ENCODE assay signal across 18 mouse cellular contexts in the genomic region with DNA sequence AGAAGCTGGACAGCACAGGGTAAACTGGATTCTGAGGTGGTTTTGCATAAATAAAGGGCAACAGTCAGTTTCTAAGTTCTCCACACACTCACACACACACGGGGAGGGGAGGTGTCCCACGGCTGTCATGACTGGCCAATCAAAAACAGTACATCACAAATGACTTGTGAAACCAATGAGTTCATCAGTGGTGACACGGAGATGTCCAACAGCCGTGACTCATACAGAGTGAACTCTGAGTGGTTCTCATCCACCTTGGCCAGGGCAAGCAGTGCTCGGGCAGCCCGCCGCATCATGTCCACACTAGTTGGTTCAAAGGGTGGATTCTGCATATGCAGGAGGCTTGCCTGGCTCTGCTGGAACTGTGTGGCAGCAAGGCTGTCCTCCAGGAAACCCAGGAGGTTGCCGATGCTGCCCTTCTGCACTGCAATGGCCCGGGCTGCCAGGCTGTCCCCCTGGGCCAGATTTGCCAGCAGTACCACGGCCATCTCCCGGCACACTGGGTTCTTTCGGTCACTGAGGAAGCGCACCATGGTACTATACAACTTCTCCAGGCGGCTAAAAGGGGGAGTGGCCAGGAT. TPM values are rescaled to one million over a fixed set of nuclear protein-coding genes. Genes with fewer than 3 reads are reported as not detected.
A peak's percentile ranks its signal among the peaks of the same experiment; 100 is the strongest.
DNase-seq lines count a peak whose midpoint lies in the region; ATAC-seq lines count a peak whose summit lies in the region.
"Had no signal": no experiment of that assay in that cellular context is flagged by ENCODE, and none has a peak within 500 bp of the region (broad histone marks: within the 10 kb centered on the region; RNA-seq: fewer than 3 reads in every experiment).

No protein-coding gene starts in this region.

- H3K36me3 ChIP-seq in hindbrain, embryonic 16.5 days (ENCODE audit: control insufficient read depth, insufficient read depth, low read length) = peaks cover 21% of the 10 kb centered on the region
- peaks cover 80% of the 10 kb centered on the region for H3K36me3 ChIP-seq in hindbrain, embryonic 10.5 days
- peaks cover 45% of the 10 kb centered on the region for H3K36me3 ChIP-seq in midbrain, embryonic 11.5 days (ENCODE audit: control insufficient read depth, insufficient read depth, low read length)

- H3K27ac ChIP-seq in hindbrain, embryonic 16.5 days (ENCODE audit: low read depth, low read length) = 0 out of 2 replicates have a peak overlapping the region, but pooled peaks have one; percentile 4
- no peak overlapping the region for H3K27ac ChIP-seq in hindbrain, embryonic 10.5 days
- H3K27ac ChIP-seq in midbrain, embryonic 11.5 days (ENCODE audit: low read depth, low read length) = no peak overlapping the region
- H3K27ac ChIP-seq: embryonic facial prominence, embryonic 13.5 days; forebrain, embryonic 10.5 days; limb, embryonic 10.5 days; macrophage; neural tube, embryonic 13.5 days had no signal

- no peak overlapping the region for H3K4me2 ChIP-seq in hindbrain, embryonic 16.5 days (ENCODE audit: low read length)
- no peak overlapping the region for H3K4me2 ChIP-seq in midbrain, embryonic 11.5 days
- H3K4me2 ChIP-seq: embryonic facial prominence, embryonic 13.5 days; heart, embryonic 12.5 days; neural tube, embryonic 13.5 days had no signal

- H3K4me3 ChIP-seq in hindbrain, embryonic 16.5 days (ENCODE audit: low read length) = no peak overlapping the region
- H3K4me3 ChIP-seq in hindbrain, embryonic 10.5 days = no peak overlapping the region
- no peak overlapping the region for H3K4me3 ChIP-seq in midbrain, embryonic 11.5 days (ENCODE audit: low read depth, low read length)
- H3K4me3 ChIP-seq: embryonic facial prominence, embryonic 13.5 days; forebrain, embryonic 10.5 days; heart, embryonic 12.5 days; limb, embryonic 10.5 days; neural tube, embryonic 13.5 days had no signal

- no peaks in the 10 kb centered on the region; the same call in 1 of the 2 replicates for H3K4me1 ChIP-seq in hindbrain, embryonic 16.5 days (ENCODE audit: control insufficient read depth, insufficient read depth, low read depth, low read length)
- peaks cover 26% of the 10 kb centered on the region for H3K4me1 ChIP-seq in hindbrain, embryonic 10.5 days (replicated peaks)
- peaks cover 15% of the 10 kb centered on the region for H3K4me1 ChIP-seq in midbrain, embryonic 11.5 days (ENCODE audit: control insufficient read depth, insufficient read depth, low read length)

- H3K9me3 ChIP-seq in hindbrain, embryonic 16.5 days (ENCODE audit: control insufficient read depth, low read length) = no peaks in the 10 kb centered on the region
- H3K9me3 ChIP-seq in hindbrain, embryonic 10.5 days = no peaks in the 10 kb centered on the region
- H3K9me3 ChIP-seq in midbrain, embryonic 11.5 days (ENCODE audit: control insufficient read depth, low read length) = no peaks in the 10 kb centered on the region
- H3K9me3 ChIP-seq: embryonic facial prominence, embryonic 13.5 days; forebrain, embryonic 10.5 days; heart, embryonic 12.5 days; limb, embryonic 10.5 days; neural tube, embryonic 13.5 days had no signal

- H3K9ac ChIP-seq in hindbrain, embryonic 16.5 days (ENCODE audit: low read depth, low read length) = no peak overlapping the region
- H3K9ac ChIP-seq in midbrain, embryonic 11.5 days (ENCODE audit: low read length) = no peak overlapping the region
- H3K9ac ChIP-seq: embryonic facial prominence, embryonic 13.5 days; heart, embryonic 12.5 days; neural tube, embryonic 13.5 days had no signal

- WGBS in hindbrain, embryonic 16.5 days = 83% methylated on average over 14 of the region's 14 CpGs
- 91% methylated on average over 14 of the region's 14 CpGs for whole genome bisulfite sequencing in hindbrain, embryonic 10.5 days
- WGBS in midbrain, embryonic 11.5 days = 90% methylated on average over 14 of the region's 14 CpGs

- no peak for ATAC-seq in hindbrain, embryonic 16.5 days
- ATAC-seq in granulocyte monocyte progenitor cell, adult 5-6 weeks (replicated peaks; ENCODE audit: poor library complexity, severe bottlenecking) = peak; percentile 21; the same call in 1 of the 2 replicates
- ATAC-seq in inflammation-experienced regulatory T-cells, adult 6 months = no peak
- ATAC-seq in midbrain, embryonic 11.5 days (ENCODE audit: low FRiP score) = no peak

- DNase-seq in adrenal gland, adult (ENCODE audit: inconsistent age in 2 of 2, low spot score in 1 of 2) = peak; percentile 52 to 73
- no peak for DNase-seq in adrenal gland, postnatal 10 days
- no peak for DNase-seq in hindbrain, embryonic 10.5 days (ENCODE audit: low spot score)
- DNase-seq in B cell, adult 2 months = peak; percentile 40 to 46
- DNase-seq in midbrain, embryonic 11.5 days (ENCODE audit: low spot score, missing footprints) = no peak
- DNase-seq: gastrocnemius, postnatal 36 days; heart, postnatal 4 days; kidney, adult 11 months; kidney, postnatal 25 days had no signal

- no peaks in the 10 kb centered on the region for H3K27me3 ChIP-seq in hindbrain, embryonic 16.5 days (replicated peaks; ENCODE audit: control insufficient read depth, insufficient read depth, low read length)
- H3K27me3 ChIP-seq in hindbrain, embryonic 10.5 days (ENCODE audit: insufficient read depth, poor library complexity, severe bottlenecking) = no peaks in the 10 kb centered on the region
- H3K27me3 ChIP-seq in midbrain, embryonic 11.5 days (ENCODE audit: control insufficient read depth, insufficient read depth, low read length) = no peaks in the 10 kb centered on the region
- H3K27me3 ChIP-seq: embryonic facial prominence, embryonic 13.5 days; heart, embryonic 12.5 days; neural tube, embryonic 13.5 days had no signal

RNA-seq across cellular contexts. Expression of a gene that starts 7.8 kb away (rescaled TPM):
- total RNA-seq in adrenal gland, postnatal 10 days (2021) = 10 to 100 TPM; 11.9 to 18.6 TPM
- polyA plus RNA-seq in hindbrain, embryonic 16.5 days (2015; fragmentation: Nextera tagmentation; extraction: Ambion mirVana) = 14.1 and 15.9 TPM in 2 replicates
- 14.5 and 16.8 TPM in 2 replicates for polyA plus RNA-seq in hindbrain, embryonic 10.5 days (2016; fragmentation: Nextera tagmentation; extraction: Ambion mirVana)
- 8.7 and 11.5 TPM in 2 replicates for total RNA-seq in granulocyte monocyte progenitor cell, adult 5-6 weeks (2014; fragmentation: Nextera tagmentation)
- total RNA-seq in granulocyte monocyte progenitor cell, adult 5-6 weeks (2017) = 6.6 and 8.1 TPM in 2 replicates
- 10 to 100 TPM; 10.3 to 13.8 (median 11.3) TPM for polyA plus RNA-seq in inflammation-experienced regulatory T-cells, adult 6 months (2017; shearing (Covaris generic))
- polyA plus RNA-seq in midbrain, embryonic 11.5 days (2014; fragmentation: Nextera tagmentation; extraction: Ambion mirVana) = 9.6 and 12.4 TPM in 2 replicates

RNA-seq across cellular contexts. Expression of a gene that starts 30.3 kb away (rescaled TPM):
- 10 to 100 TPM; 25.3 to 26.0 TPM for total RNA-seq in adrenal gland, postnatal 10 days (2021)
- polyA plus RNA-seq in hindbrain, embryonic 16.5 days (2015; fragmentation: Nextera tagmentation; extraction: Ambion mirVana) = 3.6 and 3.7 TPM in 2 replicates
- 1.9 and 3.1 TPM in 2 replicates for polyA plus RNA-seq in hindbrain, embryonic 10.5 days (2016; fragmentation: Nextera tagmentation; extraction: Ambion mirVana)
- 12.9 and 22.4 TPM in 2 replicates for total RNA-seq in granulocyte monocyte progenitor cell, adult 5-6 weeks (2014; fragmentation: Nextera tagmentation)
- 10.7 and 12.5 TPM in 2 replicates for total RNA-seq in granulocyte monocyte progenitor cell, adult 5-6 weeks (2017)
- 10 to 100 TPM; 22.8 to 25.9 (median 23.1) TPM for polyA plus RNA-seq in inflammation-experienced regulatory T-cells, adult 6 months (2017; shearing (Covaris generic))
- polyA plus RNA-seq in midbrain, embryonic 11.5 days (2014; fragmentation: Nextera tagmentation; extraction: Ambion mirVana) = 1.8 and 3.5 TPM in 2 replicates

Comparison
In these comparisons a context has a peak if more than half of its experiments do, and no peak if none do; other contexts are left out.
1. DNase-seq: peak in adrenal gland, adult (2 of 2) and B cell, adult 2 months (2 of 2); none in adrenal gland, postnatal 10 days (single experiment), hindbrain, embryonic 10.5 days (single experiment) and midbrain, embryonic 11.5 days (single experiment).